Mouse (Mus musculus) small intestine, adult 2 months (tissue): ENCODE results near the gene Cdh22. TPM values are rescaled to one million over a fixed set of nuclear protein-coding genes. Genes with fewer than 3 reads are reported as not detected.

Experiments used
- H3K27ac ChIP-seq: fragments of 200-500 bp; 2 replicates; pipeline ENCODE4 v1.5.1; 2012; ENCODE audit warnings: low read depth, low read length, control low read depth, inconsistent platforms; ENCODE audit not compliant: insufficient read depth
- H3K27me3 ChIP-seq: fragments of 200-500 bp; 2 replicates; pipeline ENCODE4 v1.6.1; 2012; ENCODE audit warnings: mild to moderate bottlenecking, moderate library complexity, low read length, inconsistent platforms; ENCODE audit not compliant: control insufficient read depth, insufficient read depth
- H3K36me3 ChIP-seq: fragments of 200-500 bp; 2 replicates; pipeline ENCODE4 v1.6.1; 2012; ENCODE audit warnings: mild to moderate bottlenecking, low read length, control low read depth, inconsistent platforms; ENCODE audit not compliant: control insufficient read depth, insufficient read depth
- H3K4me1 ChIP-seq: fragments of 200-500 bp; 2 replicates; pipeline ENCODE4 v1.6.1; 2012; ENCODE audit warnings: low read length, inconsistent platforms, mixed read lengths; ENCODE audit not compliant: control insufficient read depth, insufficient read depth, insufficient read length
- H3K4me3 ChIP-seq: fragments of 200-500 bp; 2 replicates; pipeline ENCODE4 v1.5.1; 2012; ENCODE audit warnings: low read depth, mild to moderate bottlenecking, control low read depth, inconsistent platforms, low read length, moderate library complexity
- CTCF ChIP-seq: fragments of 200-500 bp; IDR thresholded peaks from 2 replicates; pipeline ENCODE4 v1.5.1; 2012; ENCODE audit warnings: low read depth, mild to moderate bottlenecking, control low read depth, inconsistent platforms, low read length, moderate library complexity, mixed read lengths; ENCODE audit not compliant: insufficient replicate concordance, insufficient read length; ENCODE audit errors: extremely low read depth
- POLR2A ChIP-seq: fragments of 200-500 bp; IDR thresholded peaks from 2 replicates; pipeline ENCODE4 v1.6.1; 2012; ENCODE audit warnings: low read depth, mild to moderate bottlenecking, control low read depth, inconsistent platforms, low read length, moderate library complexity
- WGBS: fragments of 180-500 bp; shearing (Covaris S2); methylation state at CpG from one replicate; pipeline ENCODE4 v1.1.7; 2018; 5-methylcytosine and 5-hydroxymethylcytosine counted together
- polyA plus RNA-seq: library from polyadenylated mRNA; depleted of rRNA; stranded (reverse); fragments of >200 nt; gene quantifications from 2 replicates; pipeline ENCODE4 v1.2.3, GENCODE M21; 2012; rRNA removed

The Cdh22 gene
- 0.08 and 0.42 TPM in 2 replicates for polyA plus RNA-seq

DNA sequence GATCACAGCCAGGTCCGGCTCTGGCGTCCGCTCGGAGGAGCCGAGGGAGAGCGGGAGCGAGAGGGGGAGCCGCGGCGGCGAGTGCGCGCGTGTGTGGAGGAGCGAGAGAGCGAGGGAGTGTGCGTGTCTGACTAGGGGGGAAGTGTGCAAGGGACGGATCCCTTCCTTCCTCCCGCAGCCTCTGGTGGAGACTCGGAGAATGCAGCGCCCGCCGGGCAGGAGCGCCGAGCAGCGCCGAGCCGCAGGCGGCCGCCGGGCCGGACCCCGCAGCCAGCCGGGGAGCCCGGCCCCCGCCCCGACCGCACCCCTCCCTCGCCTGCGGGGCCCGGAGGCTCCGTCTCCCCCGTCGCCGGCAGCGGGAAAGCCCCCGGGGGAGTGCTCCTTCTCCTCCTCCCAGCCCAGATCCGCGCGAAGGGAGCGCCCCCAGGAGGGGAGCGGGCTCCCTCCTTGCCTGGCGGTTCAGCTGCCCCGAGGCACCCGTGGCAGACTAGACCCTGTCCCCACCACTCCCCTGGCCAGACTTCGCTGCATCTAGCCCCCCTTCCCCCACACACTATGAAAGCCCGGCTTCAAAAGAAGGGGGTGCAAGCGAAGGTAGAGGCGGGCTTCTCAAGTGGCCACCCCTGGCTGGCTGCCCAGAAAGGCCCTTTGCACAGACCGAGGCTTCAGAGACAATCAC, at the start of gene Cdh22:
Gene Cdh22 (minus strand): TSS at position 241 of the 679 bp plus-strand sequence.
- peaks cover 63% of the 10 kb centered on the region for H3K27me3 ChIP-seq
- WGBS = 2% methylated on average over 58 of the region's 60 CpGs

GRCm38 (mm10) chr2:165284377-165284776, 49.7 kb upstream of the Cdh22 start:
- Histone ChIP-seq H3K27ac (peak overlapping the region; percentile 98), H3K4me3 (peak overlapping the region; percentile 21; the same call in 1 of the 2 replicates), H3K27me3 (no peaks in the 10 kb centered on the region), H3K36me3 (peaks cover 32% of the 10 kb centered on the region), H3K4me1 (peaks cover 43% of the 10 kb centered on the region)
- 47% methylated on average over 7 of the region's 7 CpGs for WGBS
- no peak for TF ChIP-seq CTCF
- peak; percentile 45; the same call in 1 of the 2 replicates for TF ChIP-seq POLR2A

More for the DNA sequence above, at the start of gene Cdh22:
- peaks cover 2% of the 10 kb centered on the region for H3K4me1 ChIP-seq
- H3K27ac ChIP-seq = no peak within 1 kb of the TSS
- peak within 1 kb of the TSS; percentile 46 for H3K4me3 ChIP-seq
- no peak for TF ChIP-seq POLR2A
- H3K36me3 ChIP-seq = no peaks in the 10 kb centered on the region

GRCm38 (mm10) chr2:165283644-165284043, 49.0 kb upstream of the Cdh22 start:
- 55% methylated on average over 3 of the region's 3 CpGs for WGBS
- H3K4me3 ChIP-seq = no peak overlapping the region
- peaks cover 43% of the 10 kb centered on the region for H3K4me1 ChIP-seq
- peaks cover 37% of the 10 kb centered on the region for H3K36me3 ChIP-seq
- TF ChIP-seq POLR2A (no peak), CTCF (no peak)
- peak overlapping the region; percentile 96 for H3K27ac ChIP-seq
- H3K27me3 ChIP-seq = no peaks in the 10 kb centered on the region

DNA sequence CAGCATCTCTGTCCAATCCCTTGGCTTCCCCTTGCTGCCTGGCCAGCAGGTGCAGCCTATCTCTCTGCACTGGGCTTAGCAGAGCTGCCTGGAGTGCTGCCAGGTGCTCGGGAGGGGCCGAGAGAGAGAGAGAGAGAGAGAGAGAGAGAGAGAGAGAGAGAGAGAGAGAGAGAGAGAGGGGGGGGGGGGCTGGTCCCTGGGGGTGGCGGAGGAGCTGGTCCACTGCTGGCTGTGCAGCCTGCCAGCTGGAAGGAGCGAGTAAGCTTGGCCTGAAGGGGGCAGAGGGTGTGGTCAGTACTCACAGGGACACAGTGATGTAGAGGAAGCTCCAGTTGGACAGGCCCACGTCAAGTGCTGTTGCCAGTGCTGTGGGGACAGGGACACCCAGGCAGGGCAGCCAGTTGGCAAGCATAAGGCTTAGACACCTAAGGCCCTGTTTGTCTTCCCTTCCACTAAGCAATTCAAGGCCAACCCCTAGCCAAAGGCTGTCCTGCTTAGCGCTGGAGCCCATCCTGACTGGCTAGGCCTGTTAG, 47.2 kb upstream of the Cdh22 start:
- Histone ChIP-seq H3K4me1 (peaks cover 35% of the 10 kb centered on the region), H3K27me3 (no peaks in the 10 kb centered on the region), H3K27ac (peak overlapping the region; percentile 76), H3K4me3 (no peak overlapping the region), H3K36me3 (peaks cover 51% of the 10 kb centered on the region)
- TF ChIP-seq CTCF (no peak), POLR2A (no peak)
- 22% methylated on average over 6 of the region's 6 CpGs for WGBS

DNA sequence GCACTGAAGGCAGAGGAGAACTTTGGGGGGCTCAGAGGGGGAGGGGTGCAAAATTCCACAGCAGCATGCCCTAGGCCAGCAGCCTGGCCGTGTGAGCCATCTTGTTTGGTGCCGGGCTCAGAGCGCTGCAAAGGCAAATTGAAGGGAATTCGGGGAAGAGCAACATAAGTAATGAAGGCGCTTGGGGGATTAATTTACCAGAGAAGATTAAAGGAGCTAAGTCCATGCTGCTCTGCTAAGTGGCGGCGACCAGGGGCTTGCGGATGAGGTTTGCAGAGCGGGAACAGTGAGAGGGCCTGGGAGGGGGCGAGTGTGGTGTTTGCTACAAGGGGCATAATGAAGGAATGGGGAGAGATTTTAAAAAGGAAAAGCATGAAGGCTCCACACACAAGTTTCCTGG, 44.7 kb upstream of the Cdh22 start:
- H3K27ac ChIP-seq = no peak overlapping the region
- no peaks in the 10 kb centered on the region for H3K27me3 ChIP-seq
- peaks cover 55% of the 10 kb centered on the region for H3K36me3 ChIP-seq
- 93% methylated on average over 10 of the region's 10 CpGs for WGBS
- no peak for TF ChIP-seq POLR2A
- TF ChIP-seq CTCF = no peak
- H3K4me1 ChIP-seq = peaks cover 20% of the 10 kb centered on the region
- no peak overlapping the region for H3K4me3 ChIP-seq

- TF ChIP-seq POLR2A (no peak), CTCF (no peak)
- Histone ChIP-seq H3K4me1 (peaks cover 5% of the 10 kb centered on the region; the same call in 1 of the 2 replicates), H3K4me3 (no peak overlapping the region), H3K27me3 (no peaks in the 10 kb centered on the region), H3K36me3 (peaks cover 44% of the 10 kb centered on the region), H3K27ac (no peak overlapping the region)
- 83% methylated on average over 5 of the region's 5 CpGs for WGBS
These were observed 42.6 kb upstream of the Cdh22 start for GRCm38 (mm10) chr2:165277188-165277740.

DNA sequence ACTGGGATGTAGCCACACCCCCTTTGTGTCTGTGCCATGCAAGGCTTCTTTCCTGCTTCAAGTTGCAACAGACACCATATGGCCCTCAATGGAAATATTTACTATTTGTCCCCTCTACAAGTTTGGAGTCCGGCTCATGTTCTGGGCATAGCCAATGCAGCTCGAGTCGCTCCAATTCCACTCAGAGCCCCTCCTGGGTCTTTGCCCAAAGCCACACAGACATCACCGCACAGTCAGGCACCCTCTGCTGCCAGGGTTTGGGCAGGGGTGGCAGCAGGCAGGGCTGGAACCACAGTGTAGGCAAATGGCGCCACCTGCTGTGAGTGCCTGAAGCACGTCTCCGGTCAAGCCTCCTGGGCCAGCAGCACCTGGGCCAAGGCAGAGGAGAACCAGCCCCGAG, 41.2 kb upstream of the Cdh22 start:
- Histone ChIP-seq H3K4me1 (no peaks in the 10 kb centered on the region), H3K27ac (no peak overlapping the region), H3K4me3 (no peak overlapping the region), H3K36me3 (peaks cover 36% of the 10 kb centered on the region), H3K27me3 (no peaks in the 10 kb centered on the region)
- 40% methylated on average over 8 of the region's 8 CpGs for WGBS
- TF ChIP-seq POLR2A = no peak
- TF ChIP-seq CTCF = peak; percentile 63
